Mouse (Mus musculus) brain, embryonic 14.5 days (tissue): Measurements from ENCODE around the gene Tmem104.

ENCODE experiments used
- CTCF ChIP-seq: fragments of 200-500 bp; IDR thresholded peaks from 2 replicates; pipeline ENCODE4 v1.5.1; 2012; ENCODE audit warnings: inconsistent platforms, mild to moderate bottlenecking, moderate library complexity, borderline replicate concordance; ENCODE audit not compliant: insufficient read depth, insufficient read length; ENCODE audit errors: extremely low read depth
- POLR2A ChIP-seq: fragments of 200-500 bp; IDR thresholded peaks from 2 replicates; pipeline ENCODE4 v1.6.1; 2012; ENCODE audit warnings: mild to moderate bottlenecking, inconsistent platforms, borderline replicate concordance; ENCODE audit not compliant: poor library complexity, insufficient read depth, insufficient read length, severe bottlenecking; ENCODE audit errors: extremely low read depth

DNA sequence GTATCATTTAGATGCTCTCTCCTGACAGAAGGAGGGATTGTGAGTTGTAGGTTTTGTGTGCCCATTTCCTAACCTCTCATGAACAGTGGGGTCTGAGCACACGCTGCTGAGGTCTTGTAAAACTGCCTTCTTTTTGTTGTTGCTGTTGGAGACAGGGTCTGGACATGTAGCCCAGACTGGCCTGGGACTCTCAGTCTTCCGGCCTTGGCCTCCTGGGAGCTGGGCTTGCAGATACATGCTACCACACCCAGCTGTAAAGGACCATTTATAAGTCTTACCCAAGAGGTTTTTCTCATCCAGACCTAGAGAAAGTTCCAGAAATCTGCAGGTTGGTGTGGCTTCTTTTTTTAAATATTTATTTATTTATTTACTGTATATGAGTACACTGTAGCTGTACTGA is 101.0 kb downstream of the Tmem104 start:
- no peak for TF ChIP-seq POLR2A
- TF ChIP-seq CTCF: no peak
